Mouse (Mus musculus) cerebellum, adult 2 months (tissue): ENCODE data around the gene Gtf2f2.

Experiments
- CTCF ChIP-seq: fragments of 200-500 bp; IDR thresholded peaks from 2 replicates; pipeline ENCODE4 v1.5.1; 2011; ENCODE audit warnings: low read depth, mild to moderate bottlenecking, control low read depth, low read length, moderate library complexity, borderline replicate concordance; ENCODE audit not compliant: insufficient read depth
- POLR2A ChIP-seq: fragments of 200-500 bp; IDR thresholded peaks from 2 replicates; pipeline ENCODE4 v1.6.1; 2011; ENCODE audit warnings: low read length, control low read depth, borderline replicate concordance; ENCODE audit not compliant: insufficient read depth

DNA sequence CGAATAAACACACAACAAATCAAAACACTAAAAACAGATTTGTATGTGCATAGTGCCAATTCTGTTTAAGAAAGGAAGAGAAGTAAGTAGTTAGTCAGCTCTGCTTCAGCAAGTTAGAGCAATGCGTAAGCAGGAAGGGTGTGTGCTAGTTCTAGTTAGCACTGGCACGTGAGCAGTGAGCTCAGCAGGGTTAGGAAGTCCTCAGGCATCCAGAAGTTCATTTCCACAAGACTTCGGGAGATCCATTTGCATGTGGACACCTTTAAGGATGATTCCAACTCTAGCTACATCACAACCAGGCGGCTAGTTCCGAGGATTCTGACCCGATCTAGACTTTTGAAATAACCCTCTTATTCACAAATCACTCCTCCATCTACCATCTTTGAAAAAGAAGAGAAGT is 55.9 kb downstream of the Gtf2f2 start, which contains the start of gene Kctd4:
- no peak for TF ChIP-seq POLR2A
- TF ChIP-seq CTCF, result no peak
